Mouse (Mus musculus): ENCODE data around the gene Nkd1.
A peak's percentile ranks its signal among the peaks of the same experiment; 100 is the strongest.

Gene Nkd1

GRCm38 (mm10) chr8:88576351-88577142, 55.4 kb downstream of the Nkd1 start:
- peak; percentile 62 for DNase-seq (ENCODE audit: low spot score)

GRCm38 (mm10) chr8:88577666-88578065, 56.5 kb downstream of the Nkd1 start:
- no peak for DNase-seq (ENCODE audit: low spot score)

GRCm38 (mm10) chr8:88578413-88579175, 57.4 kb downstream of the Nkd1 start:
- DNase-seq (ENCODE audit: low spot score): no peak

- DNase-seq (ENCODE audit: low spot score): no peak
Measured at GRCm38 (mm10) chr8:88579246-88579645, 58.1 kb downstream of the Nkd1 start.

- DNase-seq (ENCODE audit: low spot score): no peak
Measured at GRCm38 (mm10) chr8:88579668-88580330, 58.6 kb downstream of the Nkd1 start.

- DNase-seq (ENCODE audit: low spot score): no peak
Measured at GRCm38 (mm10) chr8:88580785-88581184, 59.6 kb downstream of the Nkd1 start.

GRCm38 (mm10) chr8:88583863-88584262, 62.7 kb downstream of the Nkd1 start:
- DNase-seq (ENCODE audit: low spot score): no peak

GRCm38 (mm10) chr8:88588205-88588889, 67.2 kb downstream of the Nkd1 start:
- no peak for DNase-seq (ENCODE audit: low spot score)

GRCm38 (mm10) chr8:88590226-88590625, 69.1 kb downstream of the Nkd1 start:
- DNase-seq (ENCODE audit: low spot score): no peak

- DNase-seq (ENCODE audit: low spot score): no peak
Measured at GRCm38 (mm10) chr8:88593947-88594346, 72.8 kb downstream of the Nkd1 start.

- no peak for DNase-seq (ENCODE audit: low spot score)
Measured at GRCm38 (mm10) chr8:88596042-88596441, 74.9 kb downstream of the Nkd1 start.

- DNase-seq (ENCODE audit: low spot score): no peak
Measured at GRCm38 (mm10) chr8:88598578-88598977, 77.4 kb downstream of the Nkd1 start.

- DNase-seq (ENCODE audit: low spot score): no peak
Measured at GRCm38 (mm10) chr8:88599491-88599890, 78.3 kb downstream of the Nkd1 start.

GRCm38 (mm10) chr8:88603446-88603989, 82.4 kb downstream of the Nkd1 start:
- no peak for DNase-seq (ENCODE audit: low spot score)

- no peak for DNase-seq (ENCODE audit: low spot score)
Measured at GRCm38 (mm10) chr8:88604065-88605038, 83.2 kb downstream of the Nkd1 start.

- DNase-seq (ENCODE audit: low spot score): no peak
Measured at GRCm38 (mm10) chr8:88605361-88606040, 84.3 kb downstream of the Nkd1 start.

- DNase-seq (ENCODE audit: low spot score): no peak
Measured at GRCm38 (mm10) chr8:88609036-88609435, 87.9 kb downstream of the Nkd1 start.

- no peak for DNase-seq (ENCODE audit: low spot score)
Measured at GRCm38 (mm10) chr8:88610271-88610670, 89.1 kb downstream of the Nkd1 start.

GRCm38 (mm10) chr8:88614981-88615380, 93.8 kb downstream of the Nkd1 start:
- no peak for DNase-seq (ENCODE audit: low spot score)

GRCm38 (mm10) chr8:88618612-88619011, 97.5 kb downstream of the Nkd1 start:
- no peak for DNase-seq (ENCODE audit: low spot score)

All from ovary, postnatal 10 days (tissue).